Mouse (Mus musculus): ENCODE data around the gene Vmn1r85.

- no peak for TF ChIP-seq CTCF (IDR thresholded peaks at IDR 0.05; ENCODE audit: low read depth)
- TF ChIP-seq EP300 (IDR thresholded peaks at IDR 0.05; ENCODE audit: low read depth) = no peak
Measured at GRCm38 (mm10) chr7:13137340-13137739, 42.4 kb upstream of the Vmn1r85 start.
